Mouse (Mus musculus) liver, embryonic 14.5 days (tissue): ENCODE measurements around the gene Ptprn2.

Experiments
- CTCF ChIP-seq: IDR thresholded peaks from 2 replicates; pipeline ENCODE4 v1.5.1; 2016; ENCODE audit warnings: antibody characterized with exemption, low read depth, control low read depth
- EP300 ChIP-seq: IDR thresholded peaks from 2 replicates; pipeline ENCODE4 v1.6.1; 2016; ENCODE audit warnings: antibody characterized with exemption, low read depth

- TF ChIP-seq CTCF (no peak), EP300 (no peak)
These were observed 287.8 kb downstream of the Ptprn2 start for GRCm38 (mm10) chr12:116773344-116773743.
